Mouse (Mus musculus) central nervous system, embryonic 11.5 days (tissue): ENCODE measurements around the gene Fignl1. TPM values are rescaled to one million over a fixed set of nuclear protein-coding genes. Genes with fewer than 3 reads are reported as not detected.

Experiments used
- polyA plus RNA-seq: library from polyadenylated mRNA; depleted of rRNA; stranded (reverse); fragments of >200 nt; gene quantifications from 2 replicates; pipeline ENCODE4 v1.2.3, GENCODE M21; 2012; rRNA removed

Fignl1 gene
- polyA plus RNA-seq: 33.1 and 46.8 TPM in 2 replicates

GRCm38 (mm10) chr11:11808820-11809403 is at the start of gene Fignl1:
Gene Fignl1, minus strand, starts transcription at chr11:11808962.

Other genes starting within 250 kb of the Fignl1 start
- not detected in 2 replicates for gene 4930512M02Rik, start 181.1 kb downstream of the Fignl1 start, polyA plus RNA-seq
- gene Ikzf1, start 124.0 kb downstream of the Fignl1 start, polyA plus RNA-seq: 5.5 TPM in 2 replicates
- 12.1 and 16.2 TPM in 2 replicates for gene Ddc, start 89.2 kb upstream of the Fignl1 start, polyA plus RNA-seq
- 351 and 568 TPM in 2 replicates for gene Grb10, start 229.7 kb upstream of the Fignl1 start, polyA plus RNA-seq